Mouse (Mus musculus) forebrain, embryonic 14.5 days (tissue): ENCODE results near the gene Gm5089. TPM values are rescaled to one million over a fixed set of nuclear protein-coding genes. Genes with fewer than 3 reads are reported as not detected.

ENCODE experiments used
- ATAC-seq: fragments of 200-750 bp; cut with Nextera tagmentation; 2 replicates; pipeline ENCODE4 v1.8.0; 2017; ENCODE audit warnings: mild to moderate bottlenecking, moderate library complexity
- DNase-seq: peaks from one replicate; pipeline ENCODE4 v3.0.0-alpha.2; 2015; ENCODE audit warnings: low spot score
- H3K27ac ChIP-seq: fragments of 300-500 bp; sonication (generic); 2 replicates; pipeline ENCODE4 v1.5.1; 2014; ENCODE audit warnings: low read depth, mild to moderate bottlenecking, control low read depth, low read length, moderate library complexity
- H3K27me3 ChIP-seq: fragments of 300-500 bp; sonication (generic); replicated peaks from 2 replicates; pipeline ENCODE4 v1.6.1; 2014; ENCODE audit warnings: low read length, control low read depth, mixed read lengths; ENCODE audit not compliant: control insufficient read depth, insufficient read depth
- H3K36me3 ChIP-seq: fragments of 300-500 bp; sonication (generic); 2 replicates; pipeline ENCODE4 v1.6.1; 2014; ENCODE audit warnings: low read length, control low read depth; ENCODE audit not compliant: control insufficient read depth, insufficient read depth
- H3K4me1 ChIP-seq: fragments of 300-500 bp; sonication (generic); 2 replicates; pipeline ENCODE4 v1.6.1; 2014; ENCODE audit warnings: antibody characterized with exemption, low read length, control low read depth; ENCODE audit not compliant: control insufficient read depth, insufficient read depth
- H3K4me2 ChIP-seq: fragments of 300-500 bp; sonication (generic); 2 replicates; pipeline ENCODE4 v1.6.1; 2014; ENCODE audit warnings: mild to moderate bottlenecking, control low read depth, low read length
- H3K4me3 ChIP-seq: fragments of 300-500 bp; sonication (generic); 2 replicates; pipeline ENCODE4 v1.5.1; 2014; ENCODE audit warnings: low read depth, low read length, control low read depth
- H3K9ac ChIP-seq: fragments of 300-500 bp; sonication (generic); 2 replicates; pipeline ENCODE4 v1.6.1; 2014; ENCODE audit warnings: mild to moderate bottlenecking, low read length, control low read depth, moderate library complexity
- H3K9me3 ChIP-seq: fragments of 300-500 bp; sonication (generic); replicated peaks from 2 replicates; pipeline ENCODE4 v1.6.1; 2016; ENCODE audit warnings: low read length, control low read depth, mixed read lengths; ENCODE audit not compliant: control insufficient read depth
- WGBS: fragments of 180-500 bp; shearing (Covaris S2); extraction: QIAGEN DNeasy Blood & Tissue Kit; methylation state at CpG from one replicate; pipeline ENCODE4 v1.1.7; 2014; 5-methylcytosine and 5-hydroxymethylcytosine counted together
- polyA plus RNA-seq: library from polyadenylated mRNA; unstranded; fragments of >200 nt; fragmentation: Nextera tagmentation; extraction: Ambion mirVana; gene quantifications from 2 replicates; pipeline ENCODE4 v1.2.1, GENCODE M21; 2014

Gene Gm5089
- polyA plus RNA-seq, 1 experiment from 2014 or later = 0.33 TPM

DNA sequence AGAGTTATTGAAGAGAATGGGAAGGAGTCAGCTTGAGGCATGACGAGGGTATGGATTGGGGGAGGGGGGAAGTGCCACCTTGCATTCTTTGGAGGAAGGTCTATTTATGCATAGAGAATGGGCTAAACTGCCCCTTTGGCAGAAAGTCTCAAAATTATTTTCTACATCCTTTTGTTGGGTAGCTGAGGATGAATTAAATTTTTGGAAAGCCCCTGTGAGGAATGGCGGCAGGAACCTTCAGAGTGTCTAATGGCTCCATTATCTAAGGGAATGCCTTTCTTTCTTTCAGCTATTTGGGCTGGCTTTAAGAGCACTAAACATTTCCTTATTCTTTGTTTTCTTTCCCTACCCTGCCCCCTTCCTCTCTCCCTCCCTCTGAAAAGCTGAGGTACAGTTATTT is 29.4 kb upstream of the Gm5089 start:
- no peaks in the 10 kb centered on the region for H3K9me3 ChIP-seq
- H3K4me3 ChIP-seq = peak overlapping the region; percentile 49
- 7% methylated on average over 2 of the region's 2 CpGs for WGBS
- H3K27me3 ChIP-seq = peaks cover 46% of the 10 kb centered on the region
- peak overlapping the region; percentile 75 for H3K9ac ChIP-seq
- DNase-seq = peak; percentile 63
- peak overlapping the region; percentile 73 for H3K4me2 ChIP-seq
- no peak for ATAC-seq
- H3K27ac ChIP-seq = peak overlapping the region; percentile 71
- peaks cover 7% of the 10 kb centered on the region; the same call in 1 of the 2 replicates for H3K36me3 ChIP-seq
- H3K4me1 ChIP-seq = peaks cover 9% of the 10 kb centered on the region; the same call in 1 of the 2 replicates

DNA sequence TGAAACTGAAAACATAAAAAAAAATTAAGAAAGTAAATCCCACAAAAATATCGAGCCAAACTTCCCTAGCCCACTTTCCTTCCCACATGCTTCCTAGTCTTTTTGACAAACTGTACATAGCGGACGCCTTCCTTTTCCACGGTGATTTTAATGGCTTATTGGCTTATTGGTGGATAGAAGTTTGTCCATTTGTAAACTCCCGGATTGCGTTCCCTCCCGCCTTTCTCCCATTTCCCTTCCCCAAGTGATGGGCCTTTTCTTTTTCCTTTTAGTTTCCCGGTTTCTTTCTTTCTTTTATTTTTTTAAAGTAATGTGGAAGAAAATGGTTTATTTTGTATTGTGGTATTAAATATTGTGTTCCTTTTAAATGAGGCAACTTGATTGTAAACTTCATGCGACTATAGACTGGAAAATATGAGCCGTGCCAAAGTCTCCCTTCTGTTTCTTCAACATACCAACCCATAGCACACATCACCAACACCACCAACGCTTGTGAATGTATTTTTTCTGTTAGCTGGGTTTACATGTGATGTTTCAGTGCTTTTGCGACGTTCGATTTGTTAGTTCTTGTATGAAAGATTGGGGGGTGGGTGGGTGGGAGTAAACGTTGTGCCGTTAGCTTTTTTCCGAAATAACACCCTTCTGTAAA is 28.7 kb upstream of the Gm5089 start:
- Histone ChIP-seq H3K4me3 (peak overlapping the region; percentile 49), H3K4me2 (peak overlapping the region; percentile 73), H3K4me1 (peaks cover 9% of the 10 kb centered on the region; the same call in 1 of the 2 replicates), H3K9ac (peak overlapping the region; percentile 85), H3K27ac (peak overlapping the region; percentile 50; the same call in 1 of the 2 replicates), H3K36me3 (peaks cover 7% of the 10 kb centered on the region; the same call in 1 of the 2 replicates), H3K9me3 (no peaks in the 10 kb centered on the region), H3K27me3 (peaks cover 38% of the 10 kb centered on the region)
- peak; percentile 45 for DNase-seq
- no peak for ATAC-seq
- WGBS = 11% methylated on average over 17 of the region's 17 CpGs

DNA sequence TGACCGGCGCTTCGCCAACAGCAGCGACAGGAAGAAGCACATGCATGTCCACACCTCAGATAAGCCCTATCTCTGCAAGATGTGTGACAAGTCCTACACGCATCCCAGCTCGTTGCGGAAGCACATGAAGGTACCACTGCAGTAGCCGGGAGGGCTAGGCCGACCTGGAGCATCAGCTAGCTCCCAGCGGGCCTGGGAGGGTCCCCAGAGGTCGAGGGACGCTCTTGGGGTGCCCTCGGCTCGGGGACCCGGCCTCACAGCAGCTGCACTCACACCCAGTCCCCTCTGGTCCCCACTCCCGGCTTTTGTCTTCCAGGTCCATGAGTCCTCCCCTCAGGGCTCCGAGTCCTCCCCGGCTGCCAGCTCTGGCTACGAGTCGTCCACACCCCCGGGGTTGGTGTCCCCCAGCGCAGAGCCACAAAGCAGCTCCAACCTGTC is 27.7 kb upstream of the Gm5089 start:
- Histone ChIP-seq H3K4me1 (peaks cover 8% of the 10 kb centered on the region; the same call in 1 of the 2 replicates), H3K27me3 (peaks cover 31% of the 10 kb centered on the region)

DNA sequence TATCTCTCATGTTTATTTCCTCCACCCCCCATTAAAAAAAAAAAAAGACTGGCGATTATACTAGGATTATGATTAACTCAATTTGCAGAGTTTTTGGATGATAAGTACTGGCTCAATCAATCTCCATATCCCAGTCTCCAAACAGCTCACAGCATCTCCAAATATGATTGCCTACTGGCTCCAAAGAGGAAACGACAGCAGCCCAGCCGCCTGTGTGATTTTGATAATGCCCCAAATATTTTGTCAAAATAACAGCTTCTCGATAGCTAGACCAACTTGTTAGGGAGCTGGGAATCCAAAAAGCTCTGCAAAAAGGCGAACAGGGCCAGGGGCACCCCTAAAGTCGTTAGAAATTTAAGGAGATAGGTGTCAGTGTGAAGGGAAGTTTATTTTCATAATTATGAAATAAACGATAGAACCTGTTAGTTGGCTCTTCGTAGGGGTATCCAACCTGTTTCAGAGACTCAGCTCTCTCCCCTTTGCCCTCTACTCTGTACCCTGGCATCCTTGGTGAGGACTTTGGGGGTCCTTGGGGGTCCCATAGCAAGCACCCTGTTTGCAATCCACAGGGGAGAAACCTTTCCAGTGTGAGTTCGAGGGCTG is 27.2 kb upstream of the Gm5089 start:
- peaks cover 29% of the 10 kb centered on the region for H3K27me3 ChIP-seq

More for the DNA sequence above, 27.7 kb upstream of the Gm5089 start:
- ATAC-seq (no peak), DNase-seq (peak; percentile 53)
- Histone ChIP-seq H3K4me2 (peak overlapping the region; percentile 73), H3K36me3 (peaks cover 7% of the 10 kb centered on the region; the same call in 1 of the 2 replicates), H3K4me3 (peak overlapping the region; percentile 49), H3K9ac (peak overlapping the region; percentile 85), H3K27ac (peak overlapping the region; percentile 99), H3K9me3 (no peaks in the 10 kb centered on the region)
- WGBS = under 1% methylated on average over 20 of the region's 22 CpGs

DNA sequence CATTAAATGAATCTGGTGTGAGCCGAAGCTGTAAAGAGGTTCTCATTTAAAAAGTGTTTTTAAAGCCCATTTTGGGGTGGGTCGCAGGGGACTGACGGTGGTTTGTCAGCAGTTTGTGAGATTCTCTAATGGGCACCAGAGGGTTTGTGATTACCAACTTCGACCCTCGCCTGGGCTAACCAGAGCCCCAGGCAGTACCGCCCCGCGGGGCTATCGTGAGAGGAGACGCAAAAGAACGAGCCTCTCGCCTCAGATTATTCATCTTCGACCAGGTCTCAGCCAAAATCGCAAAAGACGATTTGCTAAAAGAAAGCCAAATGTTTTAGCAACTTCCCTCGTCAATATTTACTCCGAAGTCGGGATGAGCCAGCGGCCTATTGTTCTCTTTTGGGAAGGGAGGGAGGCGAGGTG is 26.4 kb upstream of the Gm5089 start:
- DNase-seq (peak; percentile 46), ATAC-seq (no peak)
- WGBS = 1% methylated on average over 20 of the region's 20 CpGs
- Histone ChIP-seq H3K9me3 (no peaks in the 10 kb centered on the region), H3K9ac (peak overlapping the region; percentile 85), H3K36me3 (peaks cover 7% of the 10 kb centered on the region; the same call in 1 of the 2 replicates), H3K4me2 (peak overlapping the region; percentile 73), H3K27me3 (peaks cover 29% of the 10 kb centered on the region), H3K27ac (peak overlapping the region; percentile 99), H3K4me1 (peaks cover 5% of the 10 kb centered on the region; the same call in 1 of the 2 replicates), H3K4me3 (peak overlapping the region; percentile 49)

More for the DNA sequence above, 27.2 kb upstream of the Gm5089 start:
- 3% methylated on average over 9 of the region's 9 CpGs for WGBS
- ATAC-seq = no peak
- H3K4me3 ChIP-seq = peak overlapping the region; percentile 49
- H3K4me2 ChIP-seq = peak overlapping the region; percentile 73
- peaks cover 7% of the 10 kb centered on the region; the same call in 1 of the 2 replicates for H3K36me3 ChIP-seq
- H3K9me3 ChIP-seq = no peaks in the 10 kb centered on the region
- H3K27ac ChIP-seq = peak overlapping the region; percentile 99
- DNase-seq = peak; percentile 43
- H3K4me1 ChIP-seq = peaks cover 5% of the 10 kb centered on the region; the same call in 1 of the 2 replicates
- peak overlapping the region; percentile 85 for H3K9ac ChIP-seq

DNA sequence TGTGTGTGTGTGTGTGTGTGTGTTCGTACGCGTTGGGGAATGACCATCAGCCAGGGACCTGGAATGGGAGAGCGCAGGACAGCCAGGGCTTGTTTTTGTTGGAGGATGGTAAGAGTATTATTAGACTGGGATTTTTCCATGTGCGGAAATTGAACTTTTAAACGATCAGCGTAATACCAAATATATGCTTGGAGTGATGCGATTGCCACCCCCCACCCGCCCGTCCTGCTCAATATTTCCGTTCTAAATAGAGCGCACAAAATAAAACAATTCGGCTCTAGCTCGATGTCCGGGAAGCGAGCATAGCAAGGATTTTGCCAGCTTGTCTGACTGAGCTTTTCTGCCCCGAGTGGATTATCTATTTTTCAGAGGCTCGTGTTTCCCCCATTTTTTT is 25.9 kb upstream of the Gm5089 start:
- no peak for ATAC-seq
- peak overlapping the region; percentile 99 for H3K27ac ChIP-seq
- under 1% methylated on average over 18 of the region's 18 CpGs for WGBS
- H3K9me3 ChIP-seq = no peaks in the 10 kb centered on the region
- peak; percentile 28 for DNase-seq
- peak overlapping the region; percentile 49 for H3K4me3 ChIP-seq
- peaks cover 26% of the 10 kb centered on the region for H3K27me3 ChIP-seq
- H3K4me2 ChIP-seq = peak overlapping the region; percentile 73
- H3K36me3 ChIP-seq = peaks cover 7% of the 10 kb centered on the region; the same call in 1 of the 2 replicates
- peak overlapping the region; percentile 85 for H3K9ac ChIP-seq
- peaks cover 3% of the 10 kb centered on the region; the same call in 1 of the 2 replicates for H3K4me1 ChIP-seq

DNA sequence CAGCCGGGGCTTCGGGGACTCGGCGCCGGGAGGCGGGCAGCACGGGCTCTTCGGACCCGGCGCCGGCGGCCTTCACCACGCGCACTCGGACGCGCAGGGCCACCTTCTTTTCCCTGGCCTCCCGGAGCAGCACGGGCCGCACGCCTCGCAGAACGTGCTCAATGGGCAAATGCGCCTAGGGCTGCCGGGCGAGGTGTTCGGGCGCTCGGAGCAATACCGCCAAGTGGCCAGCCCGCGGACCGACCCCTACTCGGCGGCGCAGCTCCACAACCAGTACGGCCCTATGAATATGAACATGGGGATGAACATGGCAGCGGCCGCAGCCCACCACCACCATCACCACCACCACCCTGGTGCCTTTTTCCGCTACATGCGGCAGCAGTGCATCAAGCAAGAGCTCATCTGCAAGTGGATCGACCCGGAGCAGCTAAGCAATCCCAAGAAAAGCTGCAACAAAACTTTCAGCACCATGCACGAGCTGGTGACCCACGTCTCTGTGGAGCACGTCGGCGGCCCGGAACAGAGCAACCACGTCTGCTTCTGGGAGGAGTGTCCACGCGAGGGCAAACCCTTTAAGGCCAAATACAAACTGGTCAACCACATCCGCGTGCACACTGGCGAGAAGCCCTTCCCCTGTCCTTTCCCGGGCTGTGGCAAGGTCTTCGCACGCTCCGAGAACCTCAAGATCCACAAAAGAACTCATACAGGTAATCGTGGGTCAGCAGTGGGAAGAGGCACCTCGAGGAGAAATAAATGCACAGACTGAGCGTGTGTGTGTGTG is 25.3 kb upstream of the Gm5089 start:
- Histone ChIP-seq H3K27me3 (peaks cover 23% of the 10 kb centered on the region), H3K9me3 (no peaks in the 10 kb centered on the region), H3K27ac (peak overlapping the region; percentile 99), H3K4me2 (peak overlapping the region; percentile 73), H3K36me3 (peaks cover 7% of the 10 kb centered on the region; the same call in 1 of the 2 replicates), H3K4me3 (peak overlapping the region; percentile 49), H3K4me1 (0 out of 2 replicates have a peak, but pooled peaks cover 1% of the 10 kb centered on the region), H3K9ac (peak overlapping the region; percentile 85)
- under 1% methylated on average over 56 of the region's 62 CpGs for WGBS
- ATAC-seq = no peak
- DNase-seq = peak; percentile 35

DNA sequence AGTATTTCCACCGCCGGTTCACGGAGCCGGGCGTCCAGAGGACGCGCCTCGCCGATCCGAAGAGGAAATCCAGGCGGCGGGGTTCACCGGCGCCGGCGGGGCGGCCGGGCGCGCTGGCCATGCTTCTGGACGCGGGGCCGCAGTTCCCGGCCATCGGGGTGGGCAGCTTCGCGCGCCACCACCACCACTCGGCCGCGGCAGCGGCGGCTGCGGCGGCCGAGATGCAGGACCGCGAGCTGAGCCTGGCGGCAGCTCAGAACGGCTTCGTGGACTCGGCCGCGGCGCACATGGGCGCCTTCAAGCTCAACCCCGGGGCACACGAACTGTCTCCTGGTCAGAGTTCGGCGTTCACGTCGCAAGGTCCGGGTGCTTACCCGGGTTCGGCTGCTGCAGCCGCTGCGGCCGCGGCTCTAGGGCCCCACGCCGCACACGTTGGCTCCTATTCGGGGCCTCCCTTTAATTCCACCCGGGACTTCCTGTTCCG is 24.7 kb upstream of the Gm5089 start:
- WGBS = under 1% methylated on average over 43 of the region's 65 CpGs
- H3K9ac ChIP-seq = peak overlapping the region; percentile 85

More for the DNA sequence above, 24.7 kb upstream of the Gm5089 start:
- no peaks in the 10 kb centered on the region for H3K9me3 ChIP-seq
- H3K4me1 ChIP-seq = no peaks in the 10 kb centered on the region
- peaks cover 7% of the 10 kb centered on the region; the same call in 1 of the 2 replicates for H3K36me3 ChIP-seq
- H3K4me2 ChIP-seq = peak overlapping the region; percentile 73
- H3K27me3 ChIP-seq = peaks cover 21% of the 10 kb centered on the region
- H3K4me3 ChIP-seq = peak overlapping the region; percentile 49
- ATAC-seq (peak; percentile 5; the same call in 1 of the 2 replicates), DNase-seq (peak; percentile 33)
- H3K27ac ChIP-seq = peak overlapping the region; percentile 99
